Mouse (Mus musculus) lung, postnatal 14 days (tissue): ENCODE data around the gene Lzic.
"Not testable (repeated sequence)": the region's sequence is repeated elsewhere in the genome, so short reads cannot be mapped to it uniquely, and the experiment has no call there.

ENCODE experiments used
- DNase-seq: peaks from one replicate; pipeline ENCODE4 v3.0.0; 2021

Gene Lzic

DNA sequence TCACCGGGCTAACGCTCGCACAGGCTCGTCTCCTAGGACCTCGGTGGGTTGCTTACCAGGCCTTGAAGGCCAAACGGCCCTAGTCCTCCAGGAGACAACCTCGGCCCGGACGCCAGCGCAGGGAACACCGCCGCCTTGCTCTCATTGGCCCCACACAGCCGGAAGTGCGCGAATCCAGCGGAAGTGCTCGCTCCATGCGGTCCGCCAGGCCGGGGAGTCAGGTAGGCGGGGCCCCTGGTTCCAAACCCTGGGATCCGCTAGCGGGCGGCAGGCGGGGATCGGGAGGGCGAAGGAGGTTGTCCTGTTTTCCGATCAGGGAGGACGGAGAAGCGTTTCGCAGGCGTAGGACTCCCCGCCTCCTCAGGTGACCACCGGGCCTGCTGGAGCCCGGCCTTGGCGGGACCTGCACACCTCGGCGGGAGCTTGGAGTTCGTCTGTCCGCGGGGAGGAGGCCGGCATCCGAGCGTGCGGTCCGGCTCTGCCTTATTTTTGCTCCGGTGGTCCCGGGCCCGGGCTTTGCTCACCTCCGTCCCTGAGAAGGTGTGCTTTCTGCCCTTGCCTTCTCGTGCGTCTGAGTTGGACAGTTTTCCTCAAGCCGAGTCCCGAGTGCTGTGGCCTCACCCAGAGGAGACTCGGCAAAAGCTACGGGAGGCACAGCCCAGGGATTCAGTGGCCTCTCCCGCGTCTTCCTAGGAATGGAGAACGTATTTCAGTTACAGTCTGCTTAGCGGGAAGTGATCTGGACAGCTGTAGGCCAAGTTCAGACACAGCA is at the start of gene Lzic, which contains the start of gene Nmnat1:
TSS of gene Lzic (plus strand) at position 177 of the 772 bp plus-strand sequence.
TSS of gene Nmnat1 (minus strand) at position 150 of the 772 bp plus-strand sequence.
- peak; percentile 93 for DNase-seq

DNA sequence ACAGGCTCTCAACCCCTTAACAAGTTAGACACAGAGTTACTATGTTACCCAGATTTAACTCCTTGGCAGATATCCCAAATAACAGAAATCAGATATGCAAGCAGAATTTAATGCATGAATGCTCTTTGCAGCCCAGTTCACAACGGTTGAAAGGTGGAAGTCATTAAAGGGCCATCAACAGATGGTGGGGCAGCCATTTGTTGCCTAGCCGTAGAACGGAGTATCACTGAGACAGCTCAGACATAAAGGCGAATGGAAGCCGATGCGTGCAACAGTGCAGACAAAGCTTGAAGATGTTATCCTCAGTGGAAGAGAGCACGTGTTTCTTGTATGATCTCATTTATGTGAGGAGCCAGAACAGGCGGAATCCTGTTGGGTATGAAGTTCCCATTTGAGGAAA is 44.5 kb upstream of the Lzic start:
- no peak for DNase-seq

DNA sequence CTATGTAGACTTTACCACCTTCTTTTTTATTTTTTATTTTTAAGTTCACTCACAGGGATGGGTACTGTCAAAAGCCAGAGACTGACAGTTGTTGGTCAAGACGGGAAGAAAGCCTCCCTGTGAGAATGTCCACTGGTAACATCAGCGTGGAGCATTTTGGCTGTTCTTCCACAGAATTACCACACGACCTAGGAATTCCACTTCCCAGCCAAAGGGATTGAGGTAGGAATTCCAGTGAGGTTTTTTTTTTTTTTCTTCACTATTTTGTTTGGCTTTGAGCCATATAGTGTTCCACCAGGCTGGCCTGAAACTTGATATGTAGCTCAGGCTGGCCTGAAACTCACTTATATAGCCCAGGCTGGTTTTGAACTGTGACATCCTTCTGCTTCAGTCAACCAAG is 42.6 kb upstream of the Lzic start:
- no peak for DNase-seq

DNA sequence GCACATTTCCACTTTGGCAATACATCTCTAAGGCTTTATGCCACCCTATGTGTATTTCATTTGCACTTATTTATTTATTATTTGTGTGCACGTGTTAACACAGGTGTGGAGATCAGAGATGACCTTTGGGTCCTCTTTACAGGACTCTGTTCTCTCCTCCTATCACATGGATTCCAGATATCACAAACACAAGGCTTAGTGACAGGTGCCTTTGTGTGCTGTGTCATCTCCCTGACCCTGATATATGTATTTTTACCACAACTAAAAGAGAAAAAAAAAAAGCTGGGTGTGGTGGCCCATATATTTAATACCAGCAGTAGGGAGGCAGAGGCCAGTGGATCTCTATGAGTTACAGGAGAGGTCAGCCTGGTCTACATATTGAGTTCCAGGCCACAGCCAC is 40.6 kb upstream of the Lzic start:
- DNase-seq = no peak

DNA sequence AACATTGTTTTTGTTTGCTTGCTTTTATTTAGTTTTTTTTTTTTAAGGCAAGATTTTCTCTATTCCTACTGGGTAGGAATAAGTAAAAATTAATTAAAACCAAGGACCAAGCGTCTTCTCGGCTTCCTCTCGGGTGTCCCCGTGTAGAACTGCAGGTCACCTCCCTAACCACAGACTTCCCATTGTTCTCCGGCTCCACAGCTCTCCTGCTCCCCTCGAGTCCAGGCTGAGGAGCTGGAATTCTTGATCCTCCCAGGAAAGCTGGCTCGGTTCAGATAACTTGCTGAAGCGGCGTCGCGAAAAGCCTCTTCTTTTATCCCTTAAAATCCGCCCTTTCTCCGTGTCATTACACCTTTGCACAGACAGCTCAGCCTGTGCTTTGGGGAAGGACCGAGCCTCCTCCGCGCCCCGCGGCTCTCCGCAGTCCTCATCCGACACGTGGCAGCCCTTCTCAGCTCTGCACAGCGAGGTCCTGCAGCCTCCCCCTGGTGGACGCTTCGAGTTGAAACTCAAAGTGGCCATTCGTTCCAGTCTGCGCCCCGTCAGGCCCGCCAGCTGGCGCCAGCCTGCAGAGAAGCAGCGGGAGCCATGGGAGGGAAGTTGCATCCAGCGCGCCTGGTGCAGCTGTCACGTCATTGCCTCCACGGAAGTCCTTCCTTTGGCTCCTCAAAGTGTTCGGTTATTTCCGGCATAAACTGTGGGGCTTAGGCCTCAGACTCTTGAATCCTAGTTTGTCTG is 39.9 kb upstream of the Lzic start:
- peak; percentile 92 for DNase-seq

DNA sequence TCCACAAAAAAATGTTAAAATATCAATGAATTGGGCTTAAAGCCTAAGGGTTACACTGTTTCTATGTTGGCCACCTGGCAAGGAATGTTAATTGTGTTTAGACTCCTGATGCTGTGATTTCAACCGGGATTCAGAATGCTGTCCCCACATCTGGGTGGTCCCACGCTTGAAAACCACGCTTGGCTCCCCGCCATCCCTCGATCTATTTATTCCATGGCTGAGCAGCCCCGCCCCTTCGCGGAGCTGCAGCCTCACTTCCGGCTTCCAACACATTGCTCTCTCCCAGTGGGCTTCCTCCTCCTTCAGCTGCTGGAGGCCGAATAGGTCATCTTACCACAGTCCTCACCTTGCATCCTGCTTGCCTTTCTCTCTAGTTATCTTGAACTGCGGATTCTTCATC is 39.2 kb upstream of the Lzic start:
- DNase-seq = peak; percentile 37

DNA sequence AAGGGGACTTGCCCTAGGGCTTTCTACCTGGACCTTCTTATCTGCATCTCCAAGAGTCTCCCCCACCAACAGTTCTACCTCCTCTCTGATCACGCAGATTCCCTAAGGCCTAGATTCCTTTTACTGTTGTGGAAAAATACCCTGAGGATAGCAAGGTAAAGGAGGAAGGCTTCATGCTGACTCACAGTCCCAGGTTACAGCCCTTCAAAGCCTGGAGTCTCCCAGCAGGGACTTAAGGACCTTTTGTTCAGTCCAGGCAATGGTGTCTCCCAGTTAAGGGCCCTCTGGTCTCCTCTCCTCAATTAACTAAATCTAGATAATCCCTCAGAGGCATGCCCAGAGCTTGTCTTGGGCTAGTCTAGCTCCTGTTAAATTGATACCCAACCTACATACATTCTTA is 38.7 kb upstream of the Lzic start:
- no peak for DNase-seq

DNA sequence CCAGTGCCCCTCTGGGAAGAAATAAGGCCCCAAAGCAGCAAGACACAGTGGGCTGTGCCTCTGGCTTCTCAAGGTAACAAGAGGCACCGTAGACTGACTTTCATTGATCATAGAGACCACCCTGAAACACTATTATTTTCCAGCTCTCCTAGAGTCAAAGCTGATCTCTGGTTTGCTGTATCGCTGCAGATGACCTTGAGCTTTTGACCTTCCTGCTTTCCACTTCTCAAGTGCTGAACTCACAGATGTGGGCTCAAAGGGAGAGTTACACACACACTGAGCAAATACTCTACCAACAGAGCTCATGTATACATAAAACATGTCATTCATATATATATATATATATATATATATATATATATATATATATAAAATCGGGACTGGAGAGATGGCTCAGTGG is 34.4 kb upstream of the Lzic start:
- DNase-seq = no peak

DNA sequence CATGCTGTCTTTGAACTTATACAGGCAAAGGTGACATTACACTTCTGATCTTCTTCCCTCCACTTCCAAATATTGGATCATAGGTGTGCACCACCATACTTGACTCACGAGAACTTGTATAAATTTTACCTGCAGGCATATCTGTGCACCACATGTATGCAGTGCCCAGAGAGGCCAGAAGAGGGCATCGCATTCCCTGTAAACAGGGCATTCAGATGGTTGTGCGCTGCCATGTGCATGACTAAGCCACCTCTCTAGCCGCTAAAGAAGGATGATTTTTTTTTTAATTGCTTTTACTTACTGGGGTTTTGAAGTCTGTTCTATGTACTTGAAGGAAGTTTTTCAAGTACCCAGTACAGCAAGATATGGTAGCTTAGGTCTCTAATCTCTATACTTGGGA is 31.4 kb upstream of the Lzic start:
- DNase-seq = peak; percentile 44

DNA sequence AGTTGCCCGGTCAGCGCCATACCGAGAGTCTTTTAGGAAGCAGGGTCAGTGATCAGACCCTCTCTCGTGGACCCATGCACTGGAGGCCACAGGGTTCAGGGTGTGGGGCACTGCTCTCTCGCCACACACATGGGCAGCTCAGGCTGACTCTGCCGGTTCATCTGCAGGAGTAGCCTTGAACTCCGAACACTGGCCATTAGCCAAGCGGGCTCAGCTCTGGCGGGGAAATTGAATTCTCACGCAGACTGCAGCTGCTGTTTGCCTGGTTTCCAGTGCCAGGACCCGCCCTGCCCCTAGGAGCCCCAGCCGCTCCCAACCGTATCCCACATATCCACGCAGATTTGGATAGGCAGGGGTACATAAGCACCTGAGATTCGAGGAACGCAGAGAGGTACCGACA is 30.8 kb upstream of the Lzic start:
- no peak for DNase-seq

DNA sequence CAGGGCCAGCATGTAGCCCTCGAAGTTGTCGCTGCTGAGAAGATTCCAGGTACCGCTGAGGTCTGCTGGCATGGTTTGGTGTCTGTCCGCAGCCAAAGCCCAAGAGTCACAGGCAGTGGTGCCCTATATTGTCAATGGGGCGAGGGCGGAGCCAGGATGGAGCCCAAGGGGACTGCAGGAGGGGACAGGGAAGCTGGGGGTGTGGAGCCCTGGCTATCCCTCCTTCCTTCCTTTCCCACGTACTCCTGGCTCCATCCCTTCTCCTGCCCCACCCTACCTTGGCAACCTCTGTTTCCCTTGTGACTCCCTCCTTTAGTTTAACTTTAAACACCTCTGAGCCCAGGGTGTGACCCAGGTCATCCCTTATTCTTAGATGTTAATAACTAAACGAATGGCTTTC is 30.1 kb upstream of the Lzic start, which contains the start of gene Rbp7:
TSS of gene Rbp7 (minus strand) at position 100 of the 400 bp plus-strand sequence.
- no peak for DNase-seq

DNA sequence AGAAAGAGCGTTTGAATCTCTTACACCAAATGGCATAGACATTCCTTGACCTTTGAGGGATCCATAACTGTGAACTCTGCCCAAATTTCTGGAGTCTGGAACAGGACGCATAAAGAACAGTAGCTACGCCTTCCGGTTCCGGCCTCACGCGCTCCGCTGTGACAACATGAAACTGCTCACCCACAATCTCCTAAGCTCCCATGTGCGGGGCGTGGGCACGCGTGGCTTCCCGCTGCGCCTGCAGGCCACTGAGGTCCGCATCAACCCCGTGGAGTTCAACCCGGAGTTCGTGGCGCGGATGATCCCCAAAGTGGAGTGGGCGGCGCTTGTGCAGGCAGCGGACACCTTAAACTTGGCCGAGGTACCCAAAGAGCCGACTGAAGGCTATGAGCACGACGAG is 27.9 kb upstream of the Lzic start:
- not testable (repeated sequence) for DNase-seq

DNA sequence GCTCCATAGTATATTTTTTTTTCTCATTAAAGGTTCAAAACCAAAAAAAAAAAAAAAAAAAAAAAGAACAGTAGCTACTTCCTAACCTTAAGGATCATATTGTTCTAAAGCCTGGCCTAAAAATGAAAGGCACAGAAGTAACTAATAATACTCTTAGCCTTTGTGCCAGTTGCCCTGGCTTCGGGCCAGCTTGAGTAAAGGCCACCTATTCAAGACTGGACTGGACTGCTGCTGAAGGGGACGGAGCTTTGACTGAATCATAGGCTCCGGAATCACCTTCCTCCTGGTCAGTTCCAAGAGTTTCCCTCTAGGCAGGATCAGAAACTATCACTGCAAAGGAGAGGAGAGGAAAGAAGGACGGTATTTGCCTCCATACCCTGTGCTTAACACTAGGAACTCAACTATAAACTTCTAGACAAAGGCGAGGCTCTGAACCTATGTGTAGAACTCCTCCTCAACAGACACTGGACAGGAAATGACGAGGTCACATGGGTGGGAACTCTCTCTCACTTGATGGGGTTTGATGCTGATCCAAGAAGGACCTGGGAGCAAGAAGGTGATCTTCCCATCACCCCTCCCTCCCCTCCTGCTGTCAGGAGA is 27.1 kb upstream of the Lzic start:
- DNase-seq = peak; percentile 29

DNA sequence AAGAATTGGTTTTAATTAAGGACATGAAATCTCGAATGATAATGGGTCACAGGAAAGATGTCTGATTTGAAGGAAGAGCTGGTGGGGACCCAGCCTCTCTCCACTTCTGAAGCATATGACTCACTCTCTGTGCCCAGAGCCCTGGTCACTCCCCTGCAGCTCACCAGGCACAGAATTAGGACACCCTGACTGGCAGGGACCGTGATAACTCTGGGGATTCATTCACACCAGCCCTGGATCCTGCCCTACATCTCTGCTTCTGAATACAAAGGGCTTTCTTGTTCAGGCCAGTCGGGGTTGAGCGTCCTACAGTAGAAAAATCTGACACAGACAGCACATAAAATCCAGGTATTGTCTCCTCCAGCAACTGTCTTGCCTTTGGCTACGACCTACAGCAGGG is 26.5 kb upstream of the Lzic start:
- DNase-seq = no peak

DNA sequence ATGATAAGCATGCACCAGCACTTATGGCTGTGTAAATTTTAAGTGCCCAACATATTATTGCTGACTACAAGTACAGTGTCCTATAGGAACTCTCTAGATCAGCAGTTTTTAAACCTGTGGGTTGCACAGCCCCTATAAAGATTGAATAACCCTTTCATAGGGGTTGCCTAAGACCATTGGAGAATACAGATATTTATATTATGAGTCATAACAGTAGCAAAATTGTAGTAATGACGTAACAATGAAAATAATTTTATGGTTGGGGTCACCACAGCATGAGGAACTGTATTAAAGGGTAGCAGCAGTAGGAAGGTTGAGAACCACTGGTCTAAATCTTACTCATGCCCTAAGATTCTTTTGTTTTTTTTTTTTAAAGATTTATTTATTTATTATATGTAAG is 25.6 kb upstream of the Lzic start:
- no peak for DNase-seq

DNA sequence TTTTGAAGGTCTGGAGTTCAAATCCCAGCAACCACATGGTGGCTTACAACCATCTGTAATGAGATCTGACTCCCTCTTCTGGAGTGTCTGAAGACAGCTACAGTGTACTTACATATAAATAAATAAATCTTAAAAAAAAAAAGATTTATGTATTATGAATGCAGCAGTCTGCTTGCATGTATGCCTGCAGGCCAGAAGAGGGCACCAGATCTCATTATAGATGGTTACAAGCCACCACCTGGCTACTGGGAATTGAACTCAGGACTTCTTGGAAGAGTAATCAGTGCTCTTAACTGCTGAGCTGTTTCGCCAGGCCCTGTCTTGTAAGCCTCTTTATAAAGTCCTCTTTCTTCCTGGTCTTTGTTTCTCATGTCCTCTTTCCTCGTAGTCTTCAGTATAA is 24.6 kb upstream of the Lzic start:
- DNase-seq = not testable (repeated sequence)

DNA sequence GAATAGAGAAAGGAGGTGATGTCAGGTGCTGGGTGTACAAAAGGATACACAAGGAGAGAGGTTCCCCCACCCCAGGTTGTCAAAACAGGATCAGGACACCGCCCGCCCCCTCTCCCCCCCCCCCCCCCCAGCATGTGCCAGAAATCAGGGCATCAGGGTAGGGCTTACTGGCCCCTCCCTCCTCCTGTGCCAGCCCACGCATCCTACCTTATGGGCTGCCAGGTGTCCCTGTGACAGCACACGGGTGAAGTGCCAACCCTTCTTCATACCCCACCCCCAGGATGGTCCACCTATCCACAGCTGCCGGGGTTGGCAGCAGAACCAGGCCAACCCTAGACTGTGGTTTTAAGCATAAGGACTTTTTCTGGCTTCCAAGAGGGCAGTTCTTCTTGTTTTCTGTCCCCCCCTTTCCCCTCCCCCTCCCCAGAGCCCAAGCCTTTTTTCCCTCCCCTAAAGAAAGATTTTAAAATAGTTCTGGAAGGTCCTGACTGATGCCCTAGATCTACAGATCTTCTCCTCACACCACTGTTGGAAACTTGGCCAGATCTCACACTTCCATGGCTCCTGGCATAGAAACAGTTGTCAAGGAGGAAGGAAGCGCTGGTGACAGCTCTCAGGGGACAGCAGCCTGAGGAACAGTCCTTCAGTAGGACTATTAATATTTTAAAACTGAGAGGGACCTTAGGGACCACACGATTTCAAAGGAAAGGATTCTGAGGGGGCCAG is 23.3 kb upstream of the Lzic start:
- no peak for DNase-seq

DNA sequence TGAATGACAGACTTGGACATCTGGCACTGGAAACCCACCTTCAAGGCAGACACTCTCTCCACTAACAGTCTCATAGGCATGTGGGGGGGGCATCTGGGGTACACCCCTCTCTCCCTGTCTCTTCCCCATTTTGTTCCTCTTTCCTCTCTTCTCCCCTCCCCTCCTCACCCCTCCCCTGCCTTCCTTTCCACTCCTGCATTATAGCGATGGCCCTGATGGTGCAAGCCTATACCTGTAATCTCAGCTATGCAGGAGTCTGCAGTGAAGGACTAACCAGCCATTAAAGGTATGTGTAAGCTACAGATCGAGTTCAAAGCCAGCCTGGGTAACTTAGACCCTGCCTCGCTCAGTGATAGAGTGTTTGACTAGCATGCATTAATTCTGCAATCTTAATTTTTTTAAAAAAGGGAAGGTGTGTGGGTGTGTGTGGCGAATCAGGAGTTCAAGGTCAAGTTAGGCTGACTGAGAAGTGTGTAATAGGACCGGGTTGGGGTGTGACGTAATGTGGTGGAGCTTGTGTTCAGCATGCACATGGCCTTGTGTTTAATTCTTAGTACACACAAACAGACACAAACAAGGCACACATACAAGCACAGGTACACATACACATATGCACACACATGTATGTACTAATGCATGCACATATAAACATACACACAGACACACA is 22.6 kb upstream of the Lzic start:
- no peak for DNase-seq

DNA sequence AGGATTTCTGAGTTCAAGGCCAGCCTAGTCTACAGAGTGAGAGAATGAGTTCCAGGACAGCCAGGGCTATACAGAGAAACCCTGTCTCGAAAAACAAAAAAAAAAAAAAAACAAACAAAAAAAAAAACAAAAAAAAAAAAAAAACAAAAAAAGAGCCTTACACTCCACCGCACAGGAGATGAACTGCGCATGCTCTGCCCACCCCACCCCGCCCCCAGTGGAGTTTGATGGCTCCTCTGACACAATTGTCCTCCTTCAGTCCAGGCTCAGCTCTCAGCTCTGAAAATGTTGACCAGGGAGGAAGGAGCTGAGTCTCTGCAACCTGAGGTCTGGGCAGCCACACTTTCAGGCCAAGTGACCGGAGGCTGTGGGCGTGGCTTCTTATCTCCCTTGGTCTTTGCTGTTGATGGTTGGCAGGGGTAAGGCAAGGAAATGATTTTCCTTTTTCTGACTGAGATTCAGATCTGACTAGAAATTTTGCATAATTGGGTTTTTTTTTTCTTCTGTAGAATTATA is 21.5 kb upstream of the Lzic start:
- DNase-seq = no peak

DNA sequence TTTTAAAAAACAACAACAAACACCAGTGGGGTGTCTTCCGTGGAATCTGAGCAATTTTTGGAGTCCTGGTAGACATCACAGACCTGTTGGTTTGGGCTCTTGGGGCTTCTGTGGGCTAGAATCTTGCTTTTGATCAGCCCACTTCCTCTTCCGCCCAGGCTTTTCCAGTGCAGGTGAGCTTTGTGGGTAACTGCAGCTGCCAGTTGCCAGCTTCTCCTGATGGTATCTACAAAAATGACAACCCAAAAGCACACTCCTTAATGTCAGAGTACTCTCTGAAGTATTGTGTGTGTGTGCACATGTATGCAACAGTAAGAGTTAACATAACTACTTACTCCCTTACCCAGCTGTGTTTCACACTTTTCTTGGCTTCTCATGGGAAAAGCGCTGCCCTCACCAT is 15.5 kb upstream of the Lzic start:
- no peak for DNase-seq

DNA sequence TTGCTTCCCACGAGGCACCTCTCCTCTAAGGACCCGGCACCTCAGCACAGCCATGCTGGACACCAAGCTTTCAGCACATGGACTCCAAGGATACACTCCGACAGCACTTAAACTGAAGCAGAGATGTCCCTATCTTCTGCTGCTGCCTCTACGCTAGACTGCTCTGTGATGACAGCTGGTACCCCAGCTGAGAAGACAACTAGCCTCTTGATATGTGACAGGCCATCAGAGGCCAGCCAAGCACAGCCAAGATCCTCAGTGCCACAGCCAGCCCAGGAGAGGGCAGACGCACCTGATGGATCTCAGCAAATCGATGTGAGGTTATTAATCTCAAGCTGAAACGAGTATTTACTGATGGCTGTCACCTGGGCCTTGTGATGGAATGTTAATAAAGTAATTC is 9.9 kb upstream of the Lzic start:
- DNase-seq = no peak

DNA sequence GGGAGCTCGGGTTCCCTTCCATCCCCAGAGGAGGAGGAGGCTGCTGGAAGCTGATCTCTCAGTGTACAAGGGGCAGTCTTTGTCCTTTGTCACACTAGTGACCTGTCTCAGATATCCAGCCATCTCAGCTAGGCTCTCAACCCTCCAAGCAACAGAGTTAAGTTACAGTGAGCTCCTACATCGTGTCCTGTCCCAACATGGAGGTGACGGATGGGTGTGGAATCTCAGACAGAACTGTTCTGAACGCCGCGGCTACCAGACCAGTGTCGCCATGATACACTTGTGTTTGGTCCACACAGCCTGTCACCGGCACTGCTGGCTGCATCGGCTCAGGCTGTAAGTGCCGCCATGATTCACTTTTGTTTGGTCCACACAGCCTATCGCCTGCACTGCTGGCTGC is 8.0 kb upstream of the Lzic start, which contains the start of gene Tmem274:
TSS of gene Tmem274 (plus strand) at position 301 of the 400 bp plus-strand sequence.
- DNase-seq = no peak
